Mouse (Mus musculus): ENCODE measurements around the gene Slc25a39. TPM values are rescaled to one million over a fixed set of nuclear protein-coding genes. Genes with fewer than 3 reads are reported as not detected.

Slc25a39 gene
- polyA plus RNA-seq, 1 experiment from 2014 or later: 283 TPM

- no peaks in the 10 kb centered on the region for H3K9me3 ChIP-seq (ENCODE audit: control insufficient read depth, low read length)
- H3K4me2 ChIP-seq: peak overlapping the region; percentile 86; the same call in 1 of the 2 replicates
- WGBS: 54% methylated on average over 12 of the region's 12 CpGs
- ATAC-seq (replicated peaks; ENCODE audit: low FRiP score) (no peak), DNase-seq (ENCODE audit: low spot score) (peak; percentile 30)
- no peak overlapping the region for H3K9ac ChIP-seq (ENCODE audit: low read depth, low read length)
- peaks cover 19% of the 10 kb centered on the region for H3K27me3 ChIP-seq (replicated peaks; ENCODE audit: control insufficient read depth, insufficient read depth, low read length)
- H3K4me1 ChIP-seq (replicated peaks; ENCODE audit: control insufficient read depth, insufficient read depth, low read length): peaks cover 41% of the 10 kb centered on the region
- no peaks in the 10 kb centered on the region for H3K36me3 ChIP-seq (ENCODE audit: control insufficient read depth, insufficient read depth, low read length)
- H3K27ac ChIP-seq (ENCODE audit: low read depth, low read length): 0 out of 2 replicates have a peak overlapping the region, but pooled peaks have one; percentile 44
- no peak overlapping the region for H3K4me3 ChIP-seq (ENCODE audit: low read depth, low read length)
Observed at GRCm38 (mm10) chr11:102377186-102377585, 30.6 kb downstream of the Slc25a39 start.

- peak overlapping the region; percentile 99 for H3K27ac ChIP-seq (ENCODE audit: low read depth, low read length)
- no peaks in the 10 kb centered on the region for H3K9me3 ChIP-seq (ENCODE audit: control insufficient read depth, low read length)
- no peaks in the 10 kb centered on the region for H3K36me3 ChIP-seq (ENCODE audit: control insufficient read depth, insufficient read depth, low read length)
- H3K27me3 ChIP-seq (replicated peaks; ENCODE audit: control insufficient read depth, insufficient read depth, low read length): peaks cover 22% of the 10 kb centered on the region
- H3K4me2 ChIP-seq: peak overlapping the region; percentile 86
- H3K4me3 ChIP-seq (ENCODE audit: low read depth, low read length): peak overlapping the region; percentile 50
- ATAC-seq (replicated peaks; ENCODE audit: low FRiP score) (no peak), DNase-seq (ENCODE audit: low spot score) (peak; percentile 35)
- H3K4me1 ChIP-seq (replicated peaks; ENCODE audit: control insufficient read depth, insufficient read depth, low read length): peaks cover 41% of the 10 kb centered on the region
- H3K9ac ChIP-seq (ENCODE audit: low read depth, low read length): peak overlapping the region; percentile 87
- 26% methylated on average over 8 of the region's 8 CpGs for WGBS
Observed at GRCm38 (mm10) chr11:102376196-102376835, 31.4 kb downstream of the Slc25a39 start.

GRCm38 (mm10) chr11:102375196-102376173 is 32.3 kb downstream of the Slc25a39 start:
- no peaks in the 10 kb centered on the region for H3K9me3 ChIP-seq (ENCODE audit: control insufficient read depth, low read length)
- H3K4me1 ChIP-seq (replicated peaks; ENCODE audit: control insufficient read depth, insufficient read depth, low read length): peaks cover 39% of the 10 kb centered on the region
- peak overlapping the region; percentile 87 for H3K9ac ChIP-seq (ENCODE audit: low read depth, low read length)
- DNase-seq (ENCODE audit: low spot score) (peak; percentile 73), ATAC-seq (replicated peaks; ENCODE audit: low FRiP score) (peak; percentile 95)
- H3K4me2 ChIP-seq: peak overlapping the region; percentile 86
- H3K27ac ChIP-seq (ENCODE audit: low read depth, low read length): peak overlapping the region; percentile 99
- peaks cover 22% of the 10 kb centered on the region for H3K27me3 ChIP-seq (replicated peaks; ENCODE audit: control insufficient read depth, insufficient read depth, low read length)
- no peaks in the 10 kb centered on the region for H3K36me3 ChIP-seq (ENCODE audit: control insufficient read depth, insufficient read depth, low read length)
- WGBS: 6% methylated on average over 23 of the region's 23 CpGs
- H3K4me3 ChIP-seq (ENCODE audit: low read depth, low read length): peak overlapping the region; percentile 50

- Histone ChIP-seq H3K9me3 (ENCODE audit: control insufficient read depth, low read length) (no peaks in the 10 kb centered on the region), H3K4me3 (ENCODE audit: low read depth, low read length) (no peak overlapping the region), H3K4me1 (replicated peaks; ENCODE audit: control insufficient read depth, insufficient read depth, low read length) (peaks cover 38% of the 10 kb centered on the region)
Observed at GRCm38 (mm10) chr11:102374108-102374725, 33.5 kb downstream of the Slc25a39 start.

GRCm38 (mm10) chr11:102373646-102374045 is 34.1 kb downstream of the Slc25a39 start:
- Histone ChIP-seq H3K4me1 (replicated peaks; ENCODE audit: control insufficient read depth, insufficient read depth, low read length) (peaks cover 38% of the 10 kb centered on the region), H3K9me3 (ENCODE audit: control insufficient read depth, low read length) (no peaks in the 10 kb centered on the region), H3K4me2 (peak overlapping the region; percentile 51), H3K4me3 (ENCODE audit: low read depth, low read length) (peak overlapping the region; percentile 26), H3K27ac (ENCODE audit: low read depth, low read length) (peak overlapping the region; percentile 99), H3K27me3 (replicated peaks; ENCODE audit: control insufficient read depth, insufficient read depth, low read length) (peaks cover 24% of the 10 kb centered on the region), H3K36me3 (ENCODE audit: control insufficient read depth, insufficient read depth, low read length) (no peaks in the 10 kb centered on the region), H3K9ac (ENCODE audit: low read depth, low read length) (peak overlapping the region; percentile 62)
- no peak for ATAC-seq (replicated peaks; ENCODE audit: low FRiP score)
- WGBS: 33% methylated on average over 2 of the region's 2 CpGs
- no peak for DNase-seq (ENCODE audit: low spot score)

More at GRCm38 (mm10) chr11:102374108-102374725, 33.5 kb downstream of the Slc25a39 start:
- H3K27me3 ChIP-seq (replicated peaks; ENCODE audit: control insufficient read depth, insufficient read depth, low read length): peaks cover 24% of the 10 kb centered on the region
- H3K9ac ChIP-seq (ENCODE audit: low read depth, low read length): peak overlapping the region; percentile 62
- DNase-seq (ENCODE audit: low spot score) (no peak), ATAC-seq (replicated peaks; ENCODE audit: low FRiP score) (no peak)
- H3K4me2 ChIP-seq: peak overlapping the region; percentile 51
- WGBS: 66% methylated on average over 7 of the region's 7 CpGs
- H3K36me3 ChIP-seq (ENCODE audit: control insufficient read depth, insufficient read depth, low read length): no peaks in the 10 kb centered on the region
- H3K27ac ChIP-seq (ENCODE audit: low read depth, low read length): peak overlapping the region; percentile 99

- no peaks in the 10 kb centered on the region for H3K9me3 ChIP-seq (ENCODE audit: control insufficient read depth, low read length)
- peak overlapping the region; percentile 51 for H3K4me2 ChIP-seq
- peak overlapping the region; percentile 26 for H3K4me3 ChIP-seq (ENCODE audit: low read depth, low read length)
- peak overlapping the region; percentile 62 for H3K9ac ChIP-seq (ENCODE audit: low read depth, low read length)
- peak; percentile 46 for ATAC-seq (replicated peaks; ENCODE audit: low FRiP score)
- peaks cover 45% of the 10 kb centered on the region for H3K4me1 ChIP-seq (replicated peaks; ENCODE audit: control insufficient read depth, insufficient read depth, low read length)
- peak; percentile 32 for DNase-seq (ENCODE audit: low spot score)
- WGBS: 31% methylated on average over 14 of the region's 14 CpGs
- H3K27me3 ChIP-seq (replicated peaks; ENCODE audit: control insufficient read depth, insufficient read depth, low read length): peaks cover 24% of the 10 kb centered on the region
- H3K36me3 ChIP-seq (ENCODE audit: control insufficient read depth, insufficient read depth, low read length): no peaks in the 10 kb centered on the region
- H3K27ac ChIP-seq (ENCODE audit: low read depth, low read length): peak overlapping the region; percentile 99
Observed at GRCm38 (mm10) chr11:102372936-102373335, 34.8 kb downstream of the Slc25a39 start.

- Histone ChIP-seq H3K27ac (ENCODE audit: low read depth, low read length) (peak overlapping the region; percentile 99), H3K27me3 (replicated peaks; ENCODE audit: control insufficient read depth, insufficient read depth, low read length) (peaks cover 24% of the 10 kb centered on the region), H3K4me2 (peak overlapping the region; percentile 51; the same call in 1 of the 2 replicates), H3K9me3 (ENCODE audit: control insufficient read depth, low read length) (no peaks in the 10 kb centered on the region), H3K4me1 (replicated peaks; ENCODE audit: control insufficient read depth, insufficient read depth, low read length) (peaks cover 46% of the 10 kb centered on the region), H3K9ac (ENCODE audit: low read depth, low read length) (peak overlapping the region; percentile 62), H3K4me3 (ENCODE audit: low read depth, low read length) (no peak overlapping the region), H3K36me3 (ENCODE audit: control insufficient read depth, insufficient read depth, low read length) (no peaks in the 10 kb centered on the region)
- 76% methylated on average over 12 of the region's 12 CpGs for WGBS
- DNase-seq (ENCODE audit: low spot score) (no peak), ATAC-seq (replicated peaks; ENCODE audit: low FRiP score) (no peak)
Observed at GRCm38 (mm10) chr11:102371926-102372685, 35.6 kb downstream of the Slc25a39 start.

GRCm38 (mm10) chr11:102370285-102370684 is 37.5 kb downstream of the Slc25a39 start:
- H3K9me3 ChIP-seq (ENCODE audit: control insufficient read depth, low read length): no peaks in the 10 kb centered on the region
- ATAC-seq (replicated peaks; ENCODE audit: low FRiP score): no peak
- H3K4me2 ChIP-seq: no peak overlapping the region
- no peak for DNase-seq (ENCODE audit: low spot score)
- no peaks in the 10 kb centered on the region for H3K36me3 ChIP-seq (ENCODE audit: control insufficient read depth, insufficient read depth, low read length)
- H3K27me3 ChIP-seq (replicated peaks; ENCODE audit: control insufficient read depth, insufficient read depth, low read length): peaks cover 31% of the 10 kb centered on the region
- H3K27ac ChIP-seq (ENCODE audit: low read depth, low read length): no peak overlapping the region
- peaks cover 43% of the 10 kb centered on the region for H3K4me1 ChIP-seq (replicated peaks; ENCODE audit: control insufficient read depth, insufficient read depth, low read length)
- H3K4me3 ChIP-seq (ENCODE audit: low read depth, low read length): no peak overlapping the region
- H3K9ac ChIP-seq (ENCODE audit: low read depth, low read length): no peak overlapping the region
- 49% methylated on average over 7 of the region's 7 CpGs for WGBS

Data from liver, embryonic 11.5 days (tissue).